Mouse (Mus musculus) CH12.LX (cell line): Measurements from ENCODE around the gene Sec1.

ENCODE experiments used
- CTCF ChIP-seq, 2 experiments: IDR thresholded peaks in 1 of 2; conservative IDR thresholded peaks in 1 of 2; 2 replicates each; pipeline ENCODE4 v1.5.1; 2011 to 2012; ENCODE audit warnings: low read depth in 2 of 2, low read length in 2 of 2, improper control_type of control experiment in 1 of 2, inconsistent platforms in 1 of 2, mild to moderate bottlenecking in 1 of 2, moderate library complexity in 1 of 2
- EP300 ChIP-seq: IDR thresholded peaks from 2 replicates; pipeline ENCODE4 v1.6.1; 2011; ENCODE audit warnings: low read length, improper control_type of control experiment
- HCFC1 ChIP-seq: IDR thresholded peaks from 2 replicates; pipeline ENCODE4 v1.6.1; 2012; ENCODE audit warnings: low read depth, mild to moderate bottlenecking, inconsistent platforms, low read length, improper control_type of control experiment
- IRF4 ChIP-seq: IDR thresholded peaks from 2 replicates; pipeline ENCODE4 v1.6.1; 2014; ENCODE audit warnings: low read depth, mild to moderate bottlenecking, inconsistent platforms, low read length, improper control_type of control experiment
- MAFK ChIP-seq: IDR thresholded peaks from 2 replicates; pipeline ENCODE4 v1.6.1; 2011; ENCODE audit warnings: low read length, improper control_type of control experiment; ENCODE audit not compliant: insufficient replicate concordance
- MAZ ChIP-seq: IDR thresholded peaks from 2 replicates; pipeline ENCODE4 v1.6.1; 2012; ENCODE audit warnings: low read depth, mild to moderate bottlenecking, inconsistent platforms, low read length, improper control_type of control experiment, moderate library complexity
- POLR2A ChIP-seq: IDR thresholded peaks from 2 replicates; pipeline ENCODE4 v1.6.1; 2011; ENCODE audit warnings: low read depth, mild to moderate bottlenecking, improper control_type of control experiment, low read length
- POLR2AphosphoS2 ChIP-seq: IDR thresholded peaks from 2 replicates; pipeline ENCODE4 v1.6.1; 2011; ENCODE audit warnings: low read depth, low read length, improper control_type of control experiment

DNA sequence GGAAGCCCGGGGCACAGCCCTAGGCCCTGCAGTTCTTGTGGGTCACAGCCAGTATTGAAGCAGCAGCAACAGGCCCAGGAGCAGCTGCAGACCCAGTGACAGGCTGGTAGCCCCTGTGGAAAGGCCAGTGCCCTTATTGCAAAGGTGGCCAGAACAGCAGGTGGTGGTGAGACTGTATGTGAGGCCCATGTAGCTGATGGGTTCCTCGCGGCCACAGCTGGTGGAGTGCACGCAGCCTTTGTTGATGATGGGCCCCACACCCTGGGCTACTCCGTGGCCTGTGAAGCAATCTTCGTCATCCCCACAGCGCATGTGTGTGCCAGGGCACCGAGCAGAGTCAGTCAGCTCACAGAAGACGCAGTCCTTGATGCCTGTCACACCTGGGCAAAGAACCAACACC lies 30.9 kb upstream of the Sec1 start:
- TF ChIP-seq POLR2AphosphoS2 (no peak), MAFK (no peak), EP300 (no peak), CTCF (conservative IDR thresholded peaks at IDR 0.05 in 1 of 2, IDR thresholded peaks at IDR 0.05 in 1 of 2; ENCODE audit: low read depth in 2 of 2, low read length in 2 of 2) (no peak), HCFC1 (no peak), POLR2A (no peak), MAZ (no peak), IRF4 (no peak)
